Mouse (Mus musculus): Measurements from ENCODE around the gene Fem1b.

DNA sequence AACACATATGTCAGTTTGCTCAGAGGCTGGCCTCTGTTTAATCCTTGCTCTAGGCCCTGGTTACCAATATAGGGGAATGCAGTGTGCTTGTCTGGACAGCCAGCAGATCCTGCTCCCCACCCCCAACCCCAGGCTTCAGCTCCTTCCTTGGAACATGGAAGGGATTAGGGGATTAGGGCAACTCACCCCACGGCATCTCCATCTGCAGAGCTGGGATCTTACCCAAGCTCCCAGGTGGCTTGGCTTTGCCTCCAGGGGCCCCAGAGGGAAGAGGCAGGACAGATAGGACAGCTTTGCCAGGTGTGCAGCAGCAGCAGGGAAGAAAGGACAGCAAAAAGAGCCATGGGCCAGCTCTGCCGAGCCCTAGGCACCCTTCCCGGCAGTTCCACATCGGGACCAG is 49.1 kb upstream of the Fem1b start:
- no peak for TF ChIP-seq POLR2AphosphoS2 (IDR thresholded peaks at IDR 0.05; ENCODE audit: insufficient read length, low read depth)
- TF ChIP-seq POLR2A (IDR thresholded peaks at IDR 0.05; ENCODE audit: insufficient read length, low read depth), result no peak
- no peak for TF ChIP-seq E2F4 (IDR thresholded peaks at IDR 0.05; ENCODE audit: insufficient read depth)
- TF ChIP-seq USF1 (IDR thresholded peaks at IDR 0.05; ENCODE audit: low read depth), result no peak
